Mouse (Mus musculus) embryo, embryonic 10 days (tissue): Measurements from ENCODE around the gene Dagla.
A peak's percentile ranks its signal among the peaks of the same experiment; 100 is the strongest.

ENCODE experiments used
- DNase-seq: peaks from one replicate; pipeline ENCODE4 v3.0.0-alpha.2; 2015; ENCODE audit warnings: low spot score

Gene Dagla

DNA sequence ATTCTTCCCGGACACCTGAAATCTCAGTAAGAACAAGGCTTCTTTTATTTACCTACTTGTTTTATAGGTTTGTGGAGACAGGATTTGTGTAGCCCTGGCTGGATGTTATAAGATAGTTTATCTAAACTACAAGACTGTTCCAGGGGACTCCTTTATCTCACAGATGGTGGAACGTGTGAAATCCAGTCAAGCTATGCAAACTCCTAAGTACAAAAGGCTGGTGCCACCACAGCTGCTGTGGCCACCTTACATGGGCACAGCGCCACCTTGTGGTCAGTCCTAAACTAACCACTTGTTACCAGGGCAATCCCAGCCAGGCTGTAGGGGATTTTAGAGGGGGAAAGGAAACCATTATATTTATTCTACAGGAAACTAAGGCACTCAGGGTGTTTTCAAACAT is 106.0 kb downstream of the Dagla start:
- peak; percentile 95 for DNase-seq

GRCm38 (mm10) chr19:10198286-10198685 is 106.4 kb downstream of the Dagla start:
- no peak for DNase-seq

DNA sequence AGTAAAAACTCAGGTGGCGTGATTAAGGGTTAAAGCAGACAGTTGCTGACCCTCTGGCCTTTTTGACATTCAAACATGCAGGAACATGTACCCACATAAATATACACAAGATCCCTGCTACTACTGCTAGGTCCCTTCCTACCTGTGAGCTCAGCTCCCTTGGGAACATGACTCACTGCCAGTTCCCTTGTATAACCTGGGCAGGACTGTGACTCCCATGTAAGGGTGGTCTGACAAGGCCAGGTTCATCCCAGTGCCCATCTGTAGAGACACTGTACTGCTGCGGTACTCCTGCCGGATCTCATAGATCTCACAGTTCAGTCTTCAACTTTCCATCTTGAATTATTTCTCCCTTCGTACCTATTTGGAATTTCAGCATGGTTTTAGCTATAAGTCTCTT is 107.5 kb downstream of the Dagla start:
- DNase-seq: no peak
